Mouse (Mus musculus) olfactory bulb, adult 2 months (tissue): ENCODE data around the gene Aanat. TPM values are rescaled to one million over a fixed set of nuclear protein-coding genes. Genes with fewer than 3 reads are reported as not detected.
"Not testable (repeated sequence)": the region's sequence is repeated elsewhere in the genome, so short reads cannot be mapped to it uniquely, and the experiment has no call there.

ENCODE experiments used
- H3K27ac ChIP-seq: fragments of 200-500 bp; 2 replicates; pipeline ENCODE4 v1.5.1; 2012; ENCODE audit warnings: low read depth, low read length; ENCODE audit not compliant: insufficient read depth
- H3K4me1 ChIP-seq: fragments of 200-500 bp; 2 replicates; pipeline ENCODE4 v1.6.1; 2012; ENCODE audit warnings: low read length; ENCODE audit not compliant: control insufficient read depth, insufficient read depth
- H3K4me3 ChIP-seq: fragments of 200-500 bp; 2 replicates; pipeline ENCODE4 v1.5.1; 2012; ENCODE audit warnings: mild to moderate bottlenecking, low read depth, low read length, moderate library complexity; ENCODE audit not compliant: insufficient read depth
- CTCF ChIP-seq: fragments of 200-500 bp; IDR thresholded peaks from 2 replicates; pipeline ENCODE4 v1.5.1; 2012; ENCODE audit warnings: low read depth, mild to moderate bottlenecking, low read length, moderate library complexity; ENCODE audit not compliant: insufficient read depth
- POLR2A ChIP-seq: fragments of 200-500 bp; IDR thresholded peaks from 2 replicates; pipeline ENCODE4 v1.6.1; 2012; ENCODE audit warnings: mild to moderate bottlenecking, low read depth, low read length, moderate library complexity; ENCODE audit not compliant: insufficient read depth
- WGBS: fragments of 180-500 bp; shearing (Covaris S2); methylation state at CpG from one replicate; pipeline ENCODE4 v1.1.7; 2018; 5-methylcytosine and 5-hydroxymethylcytosine counted together
- polyA plus RNA-seq: library from polyadenylated mRNA; stranded (reverse); fragments of >200 nt; gene quantifications from 2 replicates; pipeline ENCODE4 v1.2.4, GENCODE M21; 2012; ENCODE audit warnings: low replicate concordance; ENCODE audit not compliant: missing spikeins, insufficient read depth, insufficient read length

Aanat gene
- polyA plus RNA-seq, 1 experiment, result not detected

GRCm38 (mm10) chr11:116599230-116599629 lies 13.0 kb downstream of the Aanat start:
- Histone ChIP-seq H3K4me1 (no peaks in the 10 kb centered on the region), H3K27ac (no peak overlapping the region), H3K4me3 (no peak overlapping the region)
- 91% methylated on average over 15 of the region's 15 CpGs for WGBS
- no peak for TF ChIP-seq CTCF
- TF ChIP-seq POLR2A, result no peak

- no peak overlapping the region for H3K27ac ChIP-seq
- H3K4me3 ChIP-seq, result no peak overlapping the region
- no peaks in the 10 kb centered on the region for H3K4me1 ChIP-seq
- 90% methylated on average over 8 of the region's 8 CpGs for WGBS
- no peak for TF ChIP-seq CTCF
- TF ChIP-seq POLR2A, result no peak
Observed at GRCm38 (mm10) chr11:116601166-116601565, 14.9 kb downstream of the Aanat start.

DNA sequence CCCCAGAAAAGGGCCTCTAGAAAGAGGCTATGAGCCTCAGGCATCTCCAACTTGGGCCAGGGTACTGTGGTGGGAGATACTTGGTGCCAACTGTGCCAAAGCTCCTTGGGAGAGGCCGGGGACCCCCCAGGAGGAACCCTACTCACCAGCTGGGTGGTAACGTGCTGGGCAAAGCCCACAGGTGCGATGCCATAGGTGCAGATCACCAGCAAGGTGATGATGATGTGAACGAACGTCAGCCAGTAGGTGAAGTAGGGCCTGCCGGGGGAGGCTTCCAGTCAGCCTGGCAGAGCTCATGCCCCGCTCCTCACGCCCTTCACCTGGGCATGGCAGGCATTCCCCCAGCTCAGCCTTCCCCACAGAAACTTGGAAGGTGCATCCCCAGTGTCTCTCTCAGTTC lies 15.8 kb downstream of the Aanat start:
- WGBS, result 85% methylated on average over 8 of the region's 8 CpGs
- H3K27ac ChIP-seq, result no peak overlapping the region
- no peak overlapping the region for H3K4me3 ChIP-seq
- H3K4me1 ChIP-seq, result no peaks in the 10 kb centered on the region
- TF ChIP-seq POLR2A, result no peak
- TF ChIP-seq CTCF, result no peak

DNA sequence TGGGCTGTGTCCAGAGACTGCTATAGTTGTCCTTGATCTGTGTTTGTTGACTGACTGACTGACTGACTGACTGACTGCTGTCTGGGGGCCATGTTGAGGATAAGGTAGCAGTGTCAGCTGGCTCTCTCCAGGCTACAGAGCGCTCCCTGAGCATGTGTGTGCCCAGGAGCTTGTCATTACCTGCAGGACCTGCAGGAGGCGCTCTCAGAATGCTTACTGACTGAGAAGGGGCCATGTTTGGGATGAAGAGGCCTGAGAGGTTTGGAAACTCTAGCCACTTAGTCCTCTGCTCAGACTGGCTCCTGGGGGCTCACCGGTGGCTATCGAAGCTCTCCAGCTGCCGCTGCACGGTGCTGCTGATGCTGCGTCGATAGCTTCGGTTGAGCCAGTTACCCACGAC lies 17.1 kb downstream of the Aanat start:
- TF ChIP-seq CTCF (no peak), POLR2A (no peak)
- Histone ChIP-seq H3K4me3 (no peak overlapping the region), H3K4me1 (no peaks in the 10 kb centered on the region), H3K27ac (no peak overlapping the region)
- 94% methylated on average over 10 of the region's 10 CpGs for WGBS

- no peak overlapping the region for H3K27ac ChIP-seq
- H3K4me3 ChIP-seq, result no peak overlapping the region
- TF ChIP-seq CTCF, result no peak
- TF ChIP-seq POLR2A, result no peak
- WGBS, result 95% methylated on average over 12 of the region's 12 CpGs
- no peaks in the 10 kb centered on the region for H3K4me1 ChIP-seq
Observed at GRCm38 (mm10) chr11:116604097-116604496, 17.9 kb downstream of the Aanat start.

DNA sequence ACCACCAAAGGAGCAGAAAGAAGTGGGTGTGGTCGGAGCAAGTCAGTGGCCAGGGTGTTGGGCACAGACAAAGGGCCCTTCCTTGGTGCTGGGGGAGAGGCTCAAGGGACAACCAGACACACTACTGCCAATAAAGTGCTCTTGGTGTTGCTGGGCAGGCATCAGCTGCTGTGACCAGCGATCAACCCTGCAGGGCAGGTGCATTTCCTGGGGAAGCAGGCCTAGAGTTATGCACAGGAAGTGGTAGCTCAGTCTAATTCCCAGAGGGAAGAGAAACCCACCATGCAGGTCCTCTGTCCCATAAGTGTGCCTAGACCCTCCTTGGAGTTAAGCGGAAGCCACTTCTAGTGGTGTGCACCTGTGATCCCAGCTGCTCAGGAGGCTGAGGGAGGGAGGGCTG lies 21.5 kb downstream of the Aanat start:
- WGBS, result 91% methylated on average over 3 of the region's 3 CpGs
- H3K4me1 ChIP-seq, result no peaks in the 10 kb centered on the region
- H3K4me3 ChIP-seq, result no peak overlapping the region
- no peak overlapping the region for H3K27ac ChIP-seq
- no peak for TF ChIP-seq CTCF
- no peak for TF ChIP-seq POLR2A

DNA sequence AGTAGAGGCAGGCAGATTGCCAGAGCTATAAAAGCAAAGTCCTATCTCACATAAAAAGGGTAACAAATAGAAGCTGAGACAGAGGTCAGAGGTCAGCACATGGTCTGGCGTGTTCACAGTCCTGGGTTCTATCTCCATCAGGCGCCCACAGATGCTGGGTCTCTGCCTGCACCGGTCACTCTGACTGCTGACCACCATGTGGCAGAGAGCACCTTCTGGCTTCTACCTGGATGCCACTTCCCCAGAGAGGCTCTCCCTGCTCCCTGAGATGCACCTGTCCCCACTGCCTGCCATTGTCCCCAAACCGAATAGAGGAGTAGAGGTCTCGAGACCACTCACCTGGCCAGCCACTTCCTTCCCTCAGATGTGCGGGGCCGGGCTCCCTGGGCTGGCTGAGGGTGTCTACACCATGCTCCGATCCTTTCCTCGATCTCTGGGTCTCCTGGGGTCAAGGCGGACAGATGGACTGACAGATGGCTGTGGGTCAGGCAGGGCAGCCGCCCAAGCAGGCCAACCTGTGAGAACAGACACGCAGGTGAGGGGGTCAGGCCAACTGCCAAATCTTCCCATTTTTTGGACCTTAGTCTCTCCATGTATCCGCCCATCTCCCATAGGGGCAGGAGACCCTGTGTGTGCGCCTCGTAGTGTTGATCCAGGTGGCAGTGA lies 23.9 kb downstream of the Aanat start:
- Histone ChIP-seq H3K4me3 (no peak overlapping the region), H3K27ac (no peak overlapping the region), H3K4me1 (no peaks in the 10 kb centered on the region)
- 92% methylated on average over 15 of the region's 15 CpGs for WGBS
- TF ChIP-seq CTCF, result no peak
- no peak for TF ChIP-seq POLR2A

DNA sequence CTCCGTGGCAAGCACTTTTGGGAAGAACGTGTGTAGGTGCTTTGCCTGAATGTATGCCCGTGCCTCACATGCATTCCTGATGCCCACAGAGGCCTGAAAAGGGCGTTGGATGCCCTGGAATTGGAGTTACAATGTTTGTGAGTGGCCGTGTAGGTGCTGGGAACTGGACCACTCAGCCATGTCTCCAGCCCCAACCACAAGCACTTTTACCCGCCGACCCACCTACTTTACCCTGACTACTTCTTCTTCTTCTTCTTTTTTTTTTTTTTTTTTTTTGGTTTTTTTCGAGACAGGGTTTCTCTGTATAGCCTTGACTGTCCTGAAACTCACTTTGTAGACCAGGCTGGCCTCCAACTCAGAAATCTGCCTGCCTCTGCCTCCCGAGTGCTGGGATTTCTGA lies 24.9 kb downstream of the Aanat start:
- not testable (repeated sequence) for H3K4me1 ChIP-seq, H3K27ac ChIP-seq, H3K4me3 ChIP-seq
- WGBS, result 91% methylated on average over 9 of the region's 9 CpGs

GRCm38 (mm10) chr11:116611883-116612282 lies 25.7 kb downstream of the Aanat start:
- Histone ChIP-seq H3K4me3 (no peak overlapping the region), H3K27ac (no peak overlapping the region), H3K4me1 (peaks cover 4% of the 10 kb centered on the region; the same call in 1 of the 2 replicates)
- TF ChIP-seq POLR2A, result no peak
- no peak for TF ChIP-seq CTCF
- 92% methylated on average over 9 of the region's 9 CpGs for WGBS

DNA sequence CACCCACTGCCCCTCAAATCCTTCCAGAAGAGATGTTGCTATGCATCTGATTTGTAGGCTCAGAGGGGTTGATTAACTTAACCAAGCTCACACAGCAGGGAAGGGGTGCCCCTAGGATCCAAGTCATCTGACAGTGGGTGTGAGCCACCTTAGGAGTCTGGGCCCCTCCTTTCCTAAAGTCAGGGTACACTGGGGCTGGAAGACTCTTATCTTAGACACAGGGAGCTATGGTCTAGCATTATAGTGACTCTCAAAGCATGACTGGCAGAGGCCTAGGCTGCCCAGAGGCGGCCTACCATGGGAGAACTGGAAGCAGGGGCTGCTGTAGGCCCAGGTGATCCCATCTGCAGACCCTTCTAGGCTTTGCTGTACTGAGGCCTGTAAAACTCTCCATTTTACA lies 26.3 kb downstream of the Aanat start:
- TF ChIP-seq CTCF (no peak), POLR2A (no peak)
- H3K27ac ChIP-seq, result no peak overlapping the region
- H3K4me1 ChIP-seq, result peaks cover 4% of the 10 kb centered on the region; the same call in 1 of the 2 replicates
- WGBS, result 100% methylated on average over 1 of the region's 1 CpGs
- H3K4me3 ChIP-seq, result no peak overlapping the region
